Mouse (Mus musculus): Measurements from ENCODE around the gene Gfy.
A peak's percentile ranks its signal among the peaks of the same experiment; 100 is the strongest.

Gene Gfy

DNA sequence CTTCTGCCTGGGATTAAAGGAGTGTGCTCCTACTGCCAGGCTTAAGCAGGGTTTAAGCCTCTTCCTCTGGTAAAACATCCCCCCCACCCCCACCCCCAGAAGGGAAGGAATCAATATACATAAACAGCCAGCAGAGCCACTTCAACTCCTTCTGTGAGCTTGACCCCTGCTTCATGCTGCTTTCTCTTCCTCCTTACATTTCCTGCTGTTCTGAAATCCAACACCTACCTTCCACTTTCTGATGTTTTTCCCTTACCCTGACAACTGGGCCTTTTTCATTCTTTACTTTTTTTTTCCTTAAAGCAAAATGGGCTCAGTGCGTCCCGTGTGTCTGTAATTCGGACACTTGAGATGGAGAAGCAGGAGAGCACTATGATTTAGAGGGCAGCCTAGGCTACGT is 29.0 kb downstream of the Gfy start:
- no peak for DNase-seq (ENCODE audit: extremely low read depth, low read depth, low spot score)

DNA sequence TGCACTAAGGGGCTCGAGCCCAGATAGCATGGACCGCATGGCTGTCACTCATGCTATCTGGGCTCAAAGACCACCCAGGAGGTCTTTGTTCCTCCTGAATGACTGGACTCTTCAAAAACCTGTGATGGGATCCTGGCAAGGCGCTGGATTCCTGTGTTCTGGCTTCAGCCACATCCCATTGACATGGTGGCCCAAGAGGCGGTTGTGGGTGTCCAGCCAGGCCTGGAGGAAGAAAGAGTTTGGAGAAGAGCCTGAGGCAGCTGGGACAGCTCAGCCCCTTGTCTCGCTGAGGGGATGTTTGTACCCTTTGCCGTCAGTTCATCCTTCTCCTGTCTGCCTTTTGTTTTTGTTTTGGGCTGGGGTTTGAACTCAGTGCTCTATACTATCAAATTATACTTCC is 29.8 kb downstream of the Gfy start:
- DNase-seq (ENCODE audit: extremely low read depth, low read depth, low spot score), result no peak

DNA sequence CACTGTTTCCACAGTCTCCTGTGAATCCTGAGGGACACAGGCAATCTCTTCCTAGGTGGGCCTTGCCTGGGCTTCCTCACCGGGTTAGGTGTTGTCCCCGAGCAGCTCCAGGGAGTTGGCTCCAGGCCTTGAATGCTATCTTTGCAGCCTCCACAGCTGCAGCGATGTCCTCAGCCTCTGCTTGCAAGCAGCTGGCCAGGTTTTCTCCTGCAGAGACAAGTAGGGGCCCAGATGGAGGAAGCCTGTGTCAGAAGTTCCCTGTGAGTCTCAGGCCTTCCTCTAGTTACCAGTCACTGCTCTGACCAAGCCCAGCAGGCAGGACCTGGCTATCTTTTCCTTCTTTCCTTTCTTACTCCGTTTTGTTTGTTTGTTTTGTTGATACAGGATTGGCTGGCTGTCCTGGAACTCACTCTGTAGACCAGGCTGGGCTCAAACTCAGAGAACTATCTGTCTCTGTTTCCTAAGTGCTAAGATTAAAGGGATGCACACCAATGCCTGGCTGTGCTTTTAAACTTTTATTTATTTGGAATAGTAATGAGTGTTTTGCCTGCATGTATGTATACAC is 30.8 kb downstream of the Gfy start:
- no peak for DNase-seq (ENCODE audit: extremely low read depth, low read depth, low spot score)

DNA sequence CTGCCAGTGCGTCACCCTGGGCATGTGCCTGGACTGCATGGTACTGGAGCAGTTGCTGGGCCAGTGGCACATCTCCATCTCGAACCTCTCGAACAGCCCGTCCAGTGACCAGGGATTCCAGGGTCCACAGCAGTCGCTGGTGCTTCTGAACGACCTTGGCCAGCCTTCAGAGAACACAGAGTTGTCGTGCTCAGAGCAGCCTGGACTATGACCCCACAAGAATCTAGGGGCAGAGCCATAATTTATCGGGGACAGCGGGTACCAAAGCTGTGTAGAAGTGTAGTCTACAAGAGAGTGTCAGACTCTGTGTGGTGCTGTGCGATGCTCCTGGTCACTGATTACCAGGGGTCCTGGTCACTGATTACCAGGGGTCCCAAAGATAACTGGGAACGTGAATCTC is 31.5 kb downstream of the Gfy start:
- no peak for DNase-seq (ENCODE audit: extremely low read depth, low read depth, low spot score)

DNA sequence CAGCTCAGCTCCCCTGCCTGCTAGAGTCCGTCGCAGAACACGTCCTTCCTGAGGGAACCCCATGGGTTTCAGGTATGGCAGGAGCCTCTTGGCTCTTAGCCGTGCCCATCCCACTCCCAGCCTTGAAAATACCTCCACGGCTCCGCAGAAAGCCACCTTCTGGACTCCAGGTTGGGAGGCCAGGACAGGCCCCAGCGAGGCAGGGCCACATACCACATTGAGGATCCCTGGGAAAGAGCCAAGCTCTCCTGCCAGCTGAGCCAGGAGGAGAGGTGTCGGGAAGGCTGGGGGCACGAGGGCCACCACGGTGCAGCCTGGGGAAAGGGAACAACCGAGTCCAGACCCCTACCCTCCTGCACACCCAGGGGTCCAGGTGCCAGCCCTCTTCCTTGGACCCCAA is 32.1 kb downstream of the Gfy start:
- DNase-seq (ENCODE audit: extremely low read depth, low read depth, low spot score), result no peak

DNA sequence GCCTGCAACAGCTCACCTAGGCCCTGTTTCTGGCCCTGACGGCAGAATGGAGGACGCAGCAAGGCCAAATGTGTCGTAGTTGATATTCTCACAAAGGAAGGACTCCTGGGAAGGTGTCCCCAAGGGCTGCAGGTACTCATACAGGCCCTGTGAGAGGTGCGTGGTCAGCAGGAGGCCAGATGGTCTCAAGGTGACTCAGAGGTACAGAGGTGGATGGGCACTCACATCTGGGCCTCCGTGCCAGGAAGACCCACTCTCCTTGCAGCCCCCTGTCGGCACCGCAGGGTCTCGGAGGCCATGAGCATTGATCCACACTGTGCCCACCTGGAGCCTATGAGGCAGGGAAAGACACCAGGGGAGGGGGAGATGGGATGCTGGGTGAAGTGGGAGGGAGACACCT is 33.9 kb downstream of the Gfy start:
- DNase-seq (ENCODE audit: extremely low read depth, low read depth, low spot score), result no peak

DNA sequence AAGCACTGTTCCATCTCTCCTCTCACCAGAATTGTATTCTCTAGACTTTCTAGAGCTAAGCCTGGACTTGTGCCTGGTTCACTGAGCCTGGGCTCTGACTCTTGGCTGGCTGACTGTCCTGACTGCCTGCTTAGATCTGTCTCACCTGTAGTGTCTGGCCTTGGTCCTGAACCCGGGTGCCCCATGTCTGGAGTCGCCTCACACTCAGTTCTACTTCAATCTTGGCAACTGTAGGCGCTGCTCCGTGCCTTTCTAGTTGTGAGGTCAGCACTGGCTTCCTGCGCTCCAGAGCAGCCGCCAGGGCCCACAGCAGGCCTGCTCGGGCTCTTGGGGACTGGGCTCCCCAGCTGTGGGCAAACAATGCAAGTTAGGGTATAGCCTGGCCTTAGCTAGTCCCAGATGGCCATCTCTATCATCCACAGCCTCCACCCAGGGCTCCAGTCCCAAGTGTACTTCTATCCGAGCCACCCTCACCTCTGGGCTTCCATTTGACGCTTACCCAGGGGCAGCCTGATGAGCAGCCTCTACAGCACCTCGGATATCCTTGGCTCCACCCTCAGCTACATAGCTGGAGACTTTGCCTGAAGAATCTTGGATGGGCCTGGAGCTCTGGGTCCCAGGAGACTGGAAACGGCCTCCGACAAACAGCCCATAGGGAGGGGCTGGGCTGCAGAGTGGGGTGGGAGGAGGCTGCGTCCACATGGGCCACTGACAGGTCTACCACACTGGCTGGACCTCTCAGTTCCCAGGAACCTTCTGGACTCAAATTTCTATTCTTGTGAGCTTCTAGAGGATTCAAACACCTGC is 34.8 kb downstream of the Gfy start:
- DNase-seq (ENCODE audit: extremely low read depth, low read depth, low spot score), result no peak

DNA sequence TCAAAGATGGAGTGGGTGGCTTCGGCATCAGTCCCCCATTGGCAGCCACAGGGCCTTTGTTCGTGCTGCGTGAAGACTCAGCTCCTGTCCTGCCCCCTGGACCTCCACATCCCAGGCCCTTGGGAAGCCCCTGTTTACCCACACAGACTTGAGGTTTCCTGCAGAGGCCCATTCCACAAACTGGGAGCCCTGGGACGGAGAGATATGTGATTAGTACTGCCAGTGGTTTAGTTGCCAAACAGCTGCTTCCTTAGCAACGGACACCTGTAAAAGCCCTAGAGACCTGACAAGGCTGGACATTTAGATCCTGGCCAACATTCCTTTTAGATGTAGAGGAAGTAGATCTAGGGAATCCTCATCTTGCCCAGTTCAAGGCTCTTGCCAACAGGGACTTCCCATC is 37.5 kb downstream of the Gfy start:
- no peak for DNase-seq (ENCODE audit: extremely low read depth, low read depth, low spot score)

DNA sequence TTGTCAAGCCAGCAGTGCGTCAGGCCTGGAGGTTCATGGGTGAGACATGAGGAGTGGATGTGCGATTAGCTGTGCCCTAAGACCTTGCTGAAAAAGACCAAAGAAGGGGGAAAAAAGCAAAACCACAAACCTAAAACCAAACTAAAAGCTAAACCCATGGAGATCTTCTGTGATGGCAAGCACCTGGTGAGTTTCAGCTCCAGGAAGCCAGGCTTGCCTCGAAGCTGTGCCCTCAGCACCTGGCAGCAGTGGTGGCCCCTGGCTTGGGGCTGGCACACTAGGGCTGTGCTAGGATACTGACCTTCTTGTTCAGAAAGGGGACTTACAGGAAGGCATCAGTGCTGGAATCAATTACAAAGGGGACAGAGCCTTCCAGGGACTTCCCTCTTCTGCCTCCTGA is 38.0 kb downstream of the Gfy start:
- DNase-seq (ENCODE audit: extremely low read depth, low read depth, low spot score), result no peak

DNA sequence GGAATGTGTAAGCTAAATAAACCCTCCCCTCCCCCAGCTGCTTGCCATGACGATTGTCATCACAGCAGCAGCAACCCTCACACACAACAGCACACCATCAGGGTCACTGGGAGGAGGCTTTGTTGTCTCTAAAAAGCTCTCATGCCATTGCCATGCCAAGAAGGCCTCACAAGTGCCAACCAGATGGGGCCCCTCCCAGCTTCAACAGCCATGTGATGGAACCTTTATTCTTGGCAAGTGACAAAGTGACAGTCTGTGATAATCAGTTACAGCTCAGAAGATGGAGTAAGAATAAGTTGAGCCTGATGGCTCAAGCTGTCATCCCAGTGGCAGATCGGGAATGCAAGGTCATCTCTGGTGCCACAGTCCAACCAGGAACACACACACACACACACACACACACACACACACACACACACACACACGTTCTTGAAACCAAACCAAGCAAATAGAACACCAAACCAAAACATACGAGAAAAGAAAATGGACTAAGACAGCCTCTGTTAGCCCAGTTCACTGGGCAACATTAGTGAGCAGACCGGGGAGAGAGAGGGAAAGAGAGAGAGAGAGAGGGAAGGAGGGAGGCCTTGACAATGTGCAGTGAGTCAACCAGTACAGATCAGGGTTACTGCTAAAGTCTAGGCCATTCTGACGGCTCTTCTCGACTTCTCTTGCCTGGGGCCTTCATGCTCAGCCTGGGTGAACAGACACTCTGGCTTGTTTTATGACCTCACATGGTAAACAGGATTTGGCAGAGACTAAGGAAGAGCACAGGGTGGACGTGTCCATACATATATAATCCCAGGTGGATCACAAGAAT is 39.3 kb downstream of the Gfy start:
- DNase-seq (ENCODE audit: extremely low read depth, low read depth, low spot score), result peak; percentile 72

DNA sequence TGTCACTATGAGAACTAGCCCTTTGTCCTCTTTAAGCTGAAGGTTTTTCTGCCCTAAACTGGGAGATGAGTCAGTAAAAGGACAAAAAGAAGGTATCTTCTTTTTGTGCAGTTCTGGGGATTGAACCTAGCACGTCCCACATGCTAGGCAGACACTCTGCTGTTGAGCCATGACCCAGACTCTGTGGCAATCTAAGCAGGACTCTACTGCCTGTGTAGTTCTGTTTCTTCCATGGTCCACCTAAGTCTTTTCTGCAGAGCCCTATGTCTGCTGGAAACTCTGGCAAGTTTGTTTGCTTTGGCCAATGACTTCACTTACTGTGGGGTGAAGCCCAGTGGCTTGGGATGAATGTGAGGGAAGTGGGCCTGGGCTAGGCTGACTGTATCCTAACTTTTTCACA is 41.0 kb downstream of the Gfy start:
- no peak for DNase-seq (ENCODE audit: extremely low read depth, low read depth, low spot score)

DNA sequence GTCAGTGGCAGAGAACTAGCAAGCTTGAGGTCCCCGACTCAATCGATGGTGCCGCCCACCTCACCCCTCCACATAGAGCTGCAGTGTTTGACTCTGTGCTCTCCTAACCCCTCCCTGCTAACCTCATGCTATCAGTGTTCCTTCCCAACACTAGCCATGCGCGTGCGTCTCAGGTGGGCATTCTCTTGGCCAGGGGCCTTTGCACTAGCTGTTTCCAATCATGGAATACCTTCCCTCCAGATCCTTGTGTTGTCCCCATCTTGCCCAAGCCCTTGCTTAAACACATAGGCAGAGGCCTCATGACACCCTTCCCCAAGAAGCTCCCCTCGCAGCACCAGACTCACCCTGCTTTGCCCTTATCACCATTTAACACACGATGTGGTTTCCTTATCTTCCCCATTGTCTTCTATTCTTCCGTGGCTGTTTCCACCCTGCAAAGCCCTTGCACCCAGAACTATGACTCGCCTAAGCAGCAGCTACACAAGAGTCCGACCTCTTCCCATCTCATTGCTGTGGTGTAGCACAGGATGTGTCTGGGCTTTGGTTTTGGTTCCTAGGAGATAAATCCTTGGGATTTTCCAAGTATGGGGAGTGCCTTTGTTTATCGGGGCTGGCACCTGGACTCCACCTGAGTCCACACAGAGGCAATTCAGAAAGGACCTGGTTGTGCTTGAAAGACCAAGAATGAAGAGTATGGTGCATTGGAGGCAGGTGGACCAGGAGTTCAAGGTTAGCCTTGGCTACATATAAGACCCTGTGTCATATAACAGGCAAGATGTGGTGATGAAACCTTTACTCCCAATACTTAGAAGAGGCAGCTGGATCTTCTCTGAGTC is 42.0 kb downstream of the Gfy start:
- no peak for DNase-seq (ENCODE audit: extremely low read depth, low read depth, low spot score)

DNA sequence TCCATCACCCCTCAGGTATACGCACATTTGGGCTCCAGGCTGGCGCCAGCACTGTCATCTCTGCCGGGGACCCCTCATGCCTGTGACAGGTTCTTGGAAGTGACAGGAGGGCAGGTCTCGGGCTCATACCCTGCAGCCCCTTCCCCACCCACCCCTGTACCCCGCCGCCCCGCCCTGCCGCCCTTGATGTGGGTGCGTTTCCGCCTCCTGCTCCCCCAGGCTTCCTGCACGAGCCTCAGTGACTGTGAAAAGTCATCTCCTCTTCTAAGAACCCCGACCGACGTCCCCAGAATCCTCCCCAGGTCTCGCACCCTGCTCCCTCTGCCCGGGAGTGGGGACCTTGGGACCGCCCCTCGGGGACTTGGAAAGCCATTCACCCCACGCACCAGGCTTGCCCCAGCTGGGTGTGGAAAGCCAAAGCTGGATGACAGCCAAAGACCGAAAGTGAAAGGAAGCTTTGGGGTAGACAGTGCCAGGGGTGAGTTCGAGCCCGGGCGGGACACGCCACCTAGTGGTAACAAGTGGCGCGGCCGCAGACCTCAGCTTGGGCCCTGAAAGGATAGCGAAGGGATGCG is 43.3 kb downstream of the Gfy start, which contains the start of the genes Gm45713 and Flt3l:
Gene Gm45713 (minus strand): TSS at position 239 of the 575 bp plus-strand sequence.
Gene Flt3l (minus strand): TSS at position 440 of the 575 bp plus-strand sequence.
- DNase-seq (ENCODE audit: extremely low read depth, low read depth, low spot score), result no peak

DNA sequence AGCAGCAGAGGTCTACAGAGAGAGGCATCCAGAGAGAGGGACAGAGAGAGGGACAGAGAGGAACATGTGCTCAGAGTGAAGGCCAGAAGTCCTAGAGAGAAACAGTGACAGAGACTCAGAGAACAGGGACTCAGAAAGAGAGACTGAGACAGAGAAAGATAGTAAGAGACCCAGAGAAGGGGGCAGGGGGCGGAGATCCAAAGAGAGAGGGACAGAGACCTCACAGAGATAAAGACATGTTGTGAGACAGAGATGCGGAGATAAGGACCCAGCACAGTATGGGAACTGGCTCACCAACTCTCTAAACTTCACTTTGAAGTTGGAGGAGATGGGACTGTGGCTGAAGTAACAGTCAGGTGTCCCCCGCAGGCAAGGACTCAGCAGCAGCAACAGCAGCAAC is 44.0 kb downstream of the Gfy start:
- no peak for DNase-seq (ENCODE audit: extremely low read depth, low read depth, low spot score)

DNA sequence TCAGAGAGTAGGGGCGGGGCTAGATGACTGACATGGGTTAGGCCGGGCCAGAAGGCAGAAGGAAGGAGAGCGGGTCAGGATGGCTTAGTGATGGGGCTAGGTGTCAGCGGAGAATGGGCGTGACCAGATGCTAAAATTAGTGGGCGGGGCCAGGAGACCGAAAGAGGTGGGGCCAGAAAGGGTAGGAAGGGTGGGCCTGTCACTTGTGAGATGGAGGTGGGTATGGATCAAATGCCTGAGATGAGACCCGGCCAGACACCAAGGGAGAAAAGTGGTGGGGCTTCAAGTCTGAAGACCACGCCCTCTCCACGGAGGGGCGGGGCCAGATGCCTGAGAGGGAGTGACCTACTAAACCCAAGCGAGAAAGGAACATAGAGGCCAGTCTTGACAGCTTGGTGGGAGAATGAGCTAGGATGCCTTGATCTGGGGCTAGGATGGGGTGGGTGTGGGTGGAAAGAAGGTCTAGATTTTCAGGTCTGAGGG is 44.8 kb downstream of the Gfy start:
- DNase-seq (ENCODE audit: extremely low read depth, low read depth, low spot score), result no peak

DNA sequence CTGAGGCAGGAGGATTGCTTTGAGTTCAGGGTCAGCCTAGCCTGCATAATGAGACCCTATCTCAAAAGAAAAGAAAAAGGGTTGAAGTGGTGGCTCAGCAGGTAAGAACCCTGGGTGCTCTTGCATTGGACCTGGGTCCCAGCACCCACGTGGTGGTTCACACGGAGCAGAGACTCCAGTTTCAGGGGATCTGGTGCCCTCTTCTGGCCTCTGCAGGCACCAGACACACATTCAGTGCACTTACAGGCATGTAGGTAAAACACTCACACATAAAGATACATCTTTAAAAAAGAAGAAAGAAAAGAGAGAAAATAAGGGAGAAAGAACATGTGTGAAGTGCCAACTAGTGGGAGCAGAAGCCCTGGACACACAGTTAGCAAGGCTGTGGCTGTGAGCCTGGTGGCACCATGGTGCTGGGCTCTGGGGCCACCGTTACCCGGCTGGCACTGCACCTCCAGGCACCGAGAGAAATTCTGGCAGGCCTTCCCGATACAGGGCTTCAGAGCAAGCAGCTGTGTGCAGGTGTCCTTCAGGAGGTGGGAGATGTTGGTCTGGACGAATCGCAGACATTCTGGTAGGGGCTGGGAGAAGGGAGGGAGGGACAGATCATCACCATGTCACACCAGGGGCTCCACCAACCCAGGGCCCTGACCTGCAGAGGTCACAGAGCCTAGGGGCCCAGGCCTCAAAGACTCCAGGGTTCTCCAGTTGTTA is 45.8 kb downstream of the Gfy start:
- DNase-seq (ENCODE audit: extremely low read depth, low read depth, low spot score), result no peak

DNA sequence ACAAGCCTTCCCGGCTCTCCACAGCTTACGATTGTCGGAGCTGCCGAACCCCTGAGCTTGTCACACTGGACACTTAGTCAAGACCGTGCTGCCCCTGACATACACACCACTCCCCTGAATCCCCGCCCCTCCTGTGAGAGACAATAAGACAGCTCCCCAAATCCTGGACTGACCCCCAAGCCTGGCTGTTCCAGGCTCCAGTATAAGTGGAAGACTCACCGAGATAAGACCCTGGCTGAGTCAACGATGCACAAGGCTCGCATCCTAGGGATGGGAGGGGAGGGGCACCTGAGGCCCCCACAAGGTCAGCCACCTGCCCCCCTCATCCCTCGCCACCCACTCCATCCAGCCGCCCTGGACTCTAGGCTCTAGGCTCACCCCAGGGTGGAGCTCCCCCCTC is 47.5 kb downstream of the Gfy start:
- DNase-seq (ENCODE audit: extremely low read depth, low read depth, low spot score), result no peak

DNA sequence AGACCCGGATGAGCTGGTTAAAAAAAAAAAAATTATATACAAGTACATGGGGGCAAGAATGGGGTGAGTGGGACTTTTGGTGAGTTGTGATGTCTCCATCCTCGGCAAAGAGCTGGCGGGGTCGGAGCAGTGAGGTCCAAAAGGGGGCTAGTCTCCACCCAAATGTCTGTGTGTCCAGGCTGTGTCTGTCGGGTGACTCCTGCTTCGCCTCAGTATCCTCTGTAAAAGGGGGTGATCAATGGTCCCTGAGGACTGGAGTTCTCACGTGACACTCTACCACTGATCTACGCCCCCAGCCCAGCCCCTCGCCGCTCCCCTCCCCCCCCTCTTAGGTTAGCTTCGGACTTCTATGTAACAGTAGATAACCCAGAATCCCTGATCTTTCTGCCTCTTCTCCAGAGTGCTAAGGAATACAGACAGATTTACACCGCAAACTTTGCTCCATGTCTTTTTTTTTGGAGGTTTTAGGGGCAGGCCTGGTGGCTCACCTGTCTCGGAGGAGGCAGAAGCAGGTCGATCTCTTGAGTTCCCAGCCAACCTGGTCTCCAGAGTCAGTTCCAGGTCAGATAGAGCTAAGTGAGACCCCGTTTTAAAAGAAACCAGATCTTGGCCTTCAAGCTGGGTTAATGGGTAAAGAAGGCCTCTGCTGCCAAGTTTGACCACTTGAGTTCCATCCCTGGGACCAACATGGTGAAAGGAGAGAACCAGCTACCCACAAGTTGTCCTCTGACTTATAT is 49.4 kb downstream of the Gfy start:
- no peak for DNase-seq (ENCODE audit: extremely low read depth, low read depth, low spot score)

DNA sequence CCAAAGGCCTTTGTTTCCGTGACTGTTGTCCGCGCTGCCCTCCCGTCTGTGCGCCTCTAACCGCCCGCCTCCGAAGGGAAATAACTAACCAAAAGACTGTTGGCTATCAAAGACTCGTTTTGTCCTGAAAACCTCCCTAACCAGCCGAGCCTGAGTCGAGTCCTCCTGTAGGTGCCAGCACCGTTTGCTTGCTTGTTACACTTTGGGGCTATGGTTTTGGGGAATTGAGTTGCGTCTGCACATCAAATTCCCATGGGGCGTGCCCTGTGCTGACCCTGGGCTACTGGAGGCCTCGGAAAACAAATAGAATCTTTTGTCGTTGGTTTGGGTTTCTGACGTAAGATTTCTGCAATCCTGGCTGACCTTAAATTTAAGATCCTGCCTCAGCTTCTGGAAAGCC is 50.1 kb downstream of the Gfy start:
- no peak for DNase-seq (ENCODE audit: extremely low read depth, low read depth, low spot score)
